Mouse (Mus musculus) retina, postnatal 1 day (tissue): ENCODE measurements around the gene Fam83c.

Experiments
- DNase-seq: peaks from one replicate; pipeline ENCODE4 v3.0.0-alpha.2; 2012

The Fam83c gene

GRCm38 (mm10) chr2:155794674-155795445 is 39.8 kb downstream of the Fam83c start:
- no peak for DNase-seq

DNA sequence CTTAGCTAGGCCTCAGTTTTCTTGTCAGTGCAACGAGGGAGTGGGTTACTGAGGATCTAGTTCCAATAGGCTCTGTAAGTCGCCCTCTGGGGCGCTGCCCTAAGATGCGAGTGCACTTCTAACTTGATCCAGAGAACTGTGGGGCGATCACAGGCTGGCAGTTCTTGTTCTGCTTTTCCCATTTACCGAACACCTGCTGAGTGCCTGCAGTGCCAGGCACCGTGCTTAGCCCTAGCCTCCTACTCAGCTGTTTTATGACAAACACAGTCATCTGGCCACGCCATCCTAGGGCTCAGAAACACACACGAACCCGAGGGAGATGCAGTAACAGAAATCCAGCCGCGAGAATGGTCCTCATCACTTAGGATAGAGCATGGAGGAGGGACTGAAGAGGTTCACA is 41.8 kb downstream of the Fam83c start:
- no peak for DNase-seq

GRCm38 (mm10) chr2:155787949-155788931 is 46.4 kb downstream of the Fam83c start:
- DNase-seq, result no peak

- DNase-seq, result no peak
These were observed 47.7 kb downstream of the Fam83c start for GRCm38 (mm10) chr2:155786905-155787304.

GRCm38 (mm10) chr2:155784534-155784933 is 50.1 kb downstream of the Fam83c start:
- DNase-seq, result no peak

- DNase-seq, result no peak
These were observed 55.1 kb downstream of the Fam83c start for GRCm38 (mm10) chr2:155779506-155779905.

GRCm38 (mm10) chr2:155779066-155779465 is 55.6 kb downstream of the Fam83c start:
- DNase-seq, result peak; percentile 25

DNA sequence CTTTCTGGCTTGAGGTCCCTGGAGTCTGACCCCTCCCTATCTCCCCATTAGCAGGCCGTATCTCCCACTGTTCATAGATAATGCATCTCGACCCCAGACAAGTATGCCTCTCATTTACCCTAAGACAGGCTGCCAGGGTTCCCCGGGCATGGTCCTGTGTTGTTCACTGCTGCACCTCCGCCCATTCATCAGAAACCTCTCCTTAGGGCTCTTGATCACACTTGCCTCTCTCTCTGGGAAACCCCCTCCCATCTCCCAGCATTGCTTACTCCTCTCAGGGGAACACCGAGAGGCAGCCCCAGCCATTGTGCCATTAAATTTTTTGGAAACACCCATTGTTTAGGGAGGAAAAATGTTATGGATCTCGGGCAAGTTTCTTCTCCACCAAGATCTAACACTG is 56.6 kb downstream of the Fam83c start:
- DNase-seq, result no peak

GRCm38 (mm10) chr2:155777688-155777985 is 57.0 kb downstream of the Fam83c start:
- no peak for DNase-seq
